Mouse (Mus musculus): Measurements from ENCODE around the gene Rasal2.

The Rasal2 gene

DNA sequence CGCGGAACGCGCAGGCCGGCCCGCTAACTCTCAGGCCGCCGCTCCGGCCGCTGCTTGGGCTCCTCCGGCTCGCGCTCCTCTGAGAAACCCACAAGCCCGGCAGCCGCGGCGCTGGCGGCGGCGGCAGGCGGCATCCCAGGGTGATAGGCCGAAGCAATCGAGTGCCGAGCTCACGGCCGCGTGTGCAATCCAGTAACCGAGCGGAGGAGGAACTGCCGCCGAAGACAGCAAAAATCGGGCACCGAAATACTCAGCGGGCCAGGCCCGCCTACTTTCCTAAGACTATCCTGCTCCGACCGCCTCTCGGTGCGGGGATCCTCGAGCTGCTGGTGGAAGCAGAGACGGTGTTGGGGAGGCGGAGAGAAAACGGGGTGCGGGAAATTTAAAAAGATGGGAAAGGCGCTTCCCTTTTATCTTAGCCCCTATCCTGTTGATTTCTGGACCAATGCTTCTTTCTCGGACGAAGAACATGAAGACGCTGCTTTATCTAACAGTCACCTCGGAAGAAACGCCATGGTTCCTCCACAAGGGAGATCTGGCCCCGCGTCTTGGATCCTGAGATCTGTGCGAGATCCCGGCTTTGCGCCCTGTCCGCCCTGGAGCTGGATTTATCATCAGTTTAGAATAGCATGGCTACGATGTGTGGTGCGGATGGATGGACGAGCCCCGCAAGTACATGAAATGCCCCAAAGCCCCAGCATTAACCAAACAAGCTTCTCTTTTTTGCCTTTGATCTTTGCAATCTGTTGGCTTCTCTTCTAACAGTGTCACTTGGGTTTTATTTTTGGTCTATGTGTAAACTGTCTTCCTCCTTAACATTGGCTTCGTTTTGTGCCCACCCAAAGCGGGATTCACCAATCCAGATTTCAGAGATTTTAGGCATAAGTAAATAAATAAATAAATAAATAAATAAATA is at the start of gene Rasal2:
TSS of gene Rasal2 (minus strand) at position 142 of the 916 bp plus-strand sequence.
- DNase-seq (ENCODE audit: low read depth, low spot score), result peak; percentile 95

DNA sequence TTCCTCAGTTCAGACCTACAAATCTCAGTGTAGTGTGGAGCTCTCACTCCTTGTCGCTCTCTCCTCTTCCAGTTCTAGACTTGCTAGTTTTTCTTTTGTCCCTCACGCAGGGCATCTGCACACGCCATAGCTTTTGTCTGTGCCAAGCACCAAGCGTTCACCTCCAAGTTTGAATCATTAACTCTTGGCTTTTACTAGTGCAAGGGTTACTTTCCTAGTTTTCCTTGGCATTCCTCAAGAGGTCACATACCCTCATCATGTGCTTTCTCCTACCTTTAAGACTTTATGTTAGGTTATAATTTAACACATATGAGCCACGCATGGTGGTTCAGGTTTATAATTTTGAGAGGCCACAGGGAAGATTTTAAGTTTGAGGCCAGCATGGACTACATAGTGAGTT is 48.9 kb upstream of the Rasal2 start:
- no peak for DNase-seq (ENCODE audit: low read depth, low spot score)

DNA sequence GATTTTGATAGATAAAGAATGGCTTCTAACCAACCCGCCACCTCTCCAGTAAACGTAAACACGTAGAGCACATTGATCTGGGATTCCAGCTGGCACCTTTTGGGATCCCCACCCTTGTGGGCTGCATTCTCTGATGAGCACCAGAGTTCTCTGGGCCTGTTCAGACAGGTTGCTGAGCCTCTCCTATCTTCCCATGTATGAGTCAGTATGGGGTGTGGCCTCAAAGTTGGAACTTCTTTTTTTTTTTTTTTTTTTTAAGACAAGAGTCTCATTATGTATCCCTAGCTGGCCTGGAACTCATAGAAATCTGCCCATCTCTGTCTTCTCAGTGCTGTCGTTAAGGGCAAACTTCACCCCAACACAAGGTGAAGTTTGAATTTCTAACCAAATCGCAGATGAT is 47.5 kb upstream of the Rasal2 start:
- no peak for DNase-seq (ENCODE audit: low read depth, low spot score)

- peak; percentile 60 for DNase-seq (ENCODE audit: low read depth, low spot score)
Measured at GRCm38 (mm10) chr1:157458421-157459208, 46.2 kb upstream of the Rasal2 start, which contains the start of gene Cryzl2. Gene Cryzl2, plus strand, starts transcription at chr1:157458577.

GRCm38 (mm10) chr1:157457789-157458188 is 45.4 kb upstream of the Rasal2 start:
- DNase-seq (ENCODE audit: low read depth, low spot score), result no peak

- no peak for DNase-seq (ENCODE audit: low read depth, low spot score)
Measured at GRCm38 (mm10) chr1:157454876-157455275, 42.5 kb upstream of the Rasal2 start.

DNA sequence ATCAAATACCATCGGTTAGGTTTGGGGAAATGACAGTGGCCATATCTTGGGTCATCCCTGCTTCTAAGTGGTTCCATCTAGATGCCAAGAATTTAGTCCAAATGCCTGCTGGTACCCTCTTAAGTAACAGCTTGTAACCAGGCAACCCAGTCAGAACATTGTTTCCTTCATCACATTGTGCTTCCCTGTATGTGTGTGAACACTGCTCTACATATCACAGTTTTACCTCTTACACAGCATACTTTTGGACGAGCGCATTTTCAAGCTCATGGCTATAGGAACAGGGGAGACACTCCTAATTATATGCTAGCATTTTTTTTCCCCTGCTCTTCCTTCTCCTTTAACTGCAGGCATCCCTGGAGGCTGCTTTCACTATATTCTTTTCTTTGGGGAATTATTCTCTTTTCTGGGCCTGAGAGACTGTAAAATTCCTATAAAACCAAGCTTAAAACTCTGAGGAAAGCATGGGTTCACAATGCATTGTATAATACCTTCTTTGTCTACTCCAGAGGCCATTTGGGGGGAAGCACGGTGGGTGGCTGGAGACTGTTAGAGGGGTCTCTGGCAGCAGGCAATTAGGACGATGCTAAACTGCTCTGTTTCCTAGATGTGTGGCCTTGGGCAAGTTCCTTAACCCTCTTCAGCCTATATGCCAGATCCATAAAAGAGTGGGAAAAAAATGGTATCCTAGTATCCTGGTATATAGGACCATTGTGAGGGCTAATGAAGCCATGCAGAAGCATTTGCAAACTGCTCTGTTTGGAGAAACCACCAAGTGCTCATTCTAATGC is 40.6 kb upstream of the Rasal2 start:
- no peak for DNase-seq (ENCODE audit: low read depth, low spot score)

- no peak for DNase-seq (ENCODE audit: low read depth, low spot score)
Measured at GRCm38 (mm10) chr1:157452284-157452683, 39.9 kb upstream of the Rasal2 start.

GRCm38 (mm10) chr1:157449981-157450636 is 37.7 kb upstream of the Rasal2 start:
- DNase-seq (ENCODE audit: low read depth, low spot score), result no peak

- DNase-seq (ENCODE audit: low read depth, low spot score), result no peak
Measured at GRCm38 (mm10) chr1:157449532-157449931, 37.1 kb upstream of the Rasal2 start.

DNA sequence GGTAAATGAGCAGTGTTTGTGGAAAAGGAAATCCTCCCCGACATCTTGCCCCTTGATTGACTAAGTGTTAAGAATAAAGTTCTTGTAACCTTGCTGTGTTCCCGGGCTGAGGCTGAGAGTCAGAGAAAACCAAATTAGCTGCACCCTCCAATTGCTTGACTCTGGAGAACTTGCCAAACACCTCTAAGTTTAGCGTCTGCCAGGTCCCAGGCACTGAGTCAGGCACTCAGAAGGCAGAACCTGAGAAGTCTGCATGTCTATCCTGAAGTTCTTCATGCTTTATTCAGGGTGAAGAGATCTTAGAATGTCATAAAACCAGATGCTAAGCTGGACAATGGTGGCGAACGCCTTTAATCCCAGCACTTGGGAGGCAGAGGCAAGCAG is 36.4 kb upstream of the Rasal2 start:
- DNase-seq (ENCODE audit: low read depth, low spot score), result no peak

- no peak for DNase-seq (ENCODE audit: low read depth, low spot score)
Measured at GRCm38 (mm10) chr1:157448164-157448804, 35.9 kb upstream of the Rasal2 start.

DNA sequence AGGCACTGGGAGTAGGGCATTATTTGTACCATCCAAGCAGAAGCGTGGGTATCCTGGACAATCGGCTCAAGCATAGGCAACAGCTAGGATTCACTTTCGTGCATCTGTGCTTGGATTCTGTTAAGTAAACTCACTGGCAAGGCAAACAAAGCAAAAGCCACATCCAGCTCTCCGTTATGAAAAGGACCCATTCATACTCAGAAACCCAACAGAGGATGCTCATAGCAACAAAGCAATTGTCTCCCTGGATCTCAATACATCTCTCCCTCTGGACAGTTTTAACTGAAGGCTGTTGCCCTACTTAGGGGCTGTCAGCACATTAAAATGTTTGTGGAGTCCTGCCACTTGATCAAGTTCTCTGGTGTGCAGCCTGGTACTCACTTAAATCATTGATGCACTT is 34.7 kb upstream of the Rasal2 start:
- DNase-seq (ENCODE audit: low read depth, low spot score), result no peak

GRCm38 (mm10) chr1:157446325-157446724 is 33.9 kb upstream of the Rasal2 start:
- no peak for DNase-seq (ENCODE audit: low read depth, low spot score)

- DNase-seq (ENCODE audit: low read depth, low spot score), result no peak
Measured at GRCm38 (mm10) chr1:157445398-157445910, 33.1 kb upstream of the Rasal2 start.

DNA sequence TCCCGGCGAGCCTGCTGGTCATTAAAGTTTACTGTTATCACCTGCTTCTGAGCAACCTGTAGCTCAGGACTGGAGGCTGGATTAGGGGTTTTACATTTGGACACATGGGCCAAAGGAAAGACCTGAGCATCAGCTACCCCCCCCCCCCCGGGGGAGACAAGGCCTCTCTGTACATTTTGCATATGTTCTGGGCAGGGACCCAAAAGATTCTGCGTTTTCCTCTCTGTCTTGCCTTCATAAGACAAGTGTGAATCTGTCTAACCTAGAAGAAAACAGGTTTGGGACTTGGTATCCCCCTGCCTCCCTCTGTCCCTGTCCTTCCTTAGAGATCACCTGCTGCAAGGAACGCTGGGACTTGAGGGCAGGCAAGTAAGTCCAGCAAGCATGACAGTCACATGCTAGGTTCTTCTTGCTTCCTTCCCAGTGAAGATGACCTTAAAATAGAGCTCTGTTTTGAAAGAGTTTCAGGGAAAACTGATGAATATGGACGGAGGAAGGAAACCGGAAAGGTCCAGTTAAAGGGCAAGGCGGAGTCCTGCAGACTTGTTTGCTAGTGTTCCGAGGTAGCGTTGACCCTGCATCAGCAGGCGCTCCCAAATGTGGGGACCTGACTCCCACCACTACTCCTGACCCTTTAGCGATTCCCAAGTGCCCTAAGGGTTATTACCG is 32.4 kb upstream of the Rasal2 start:
- no peak for DNase-seq (ENCODE audit: low read depth, low spot score)

GRCm38 (mm10) chr1:157443723-157444561 is 31.5 kb upstream of the Rasal2 start:
- no peak for DNase-seq (ENCODE audit: low read depth, low spot score)

GRCm38 (mm10) chr1:157443026-157443722 is 30.8 kb upstream of the Rasal2 start:
- no peak for DNase-seq (ENCODE audit: low read depth, low spot score)

All from WW6 (cell line).